Mouse (Mus musculus) lung, postnatal 36 days (tissue): ENCODE data around the gene Ogg1.

Experiments
- DNase-seq: peaks from one replicate; pipeline ENCODE4 v3.0.0; 2022; ENCODE audit warnings: mixed read lengths

The Ogg1 gene

DNA sequence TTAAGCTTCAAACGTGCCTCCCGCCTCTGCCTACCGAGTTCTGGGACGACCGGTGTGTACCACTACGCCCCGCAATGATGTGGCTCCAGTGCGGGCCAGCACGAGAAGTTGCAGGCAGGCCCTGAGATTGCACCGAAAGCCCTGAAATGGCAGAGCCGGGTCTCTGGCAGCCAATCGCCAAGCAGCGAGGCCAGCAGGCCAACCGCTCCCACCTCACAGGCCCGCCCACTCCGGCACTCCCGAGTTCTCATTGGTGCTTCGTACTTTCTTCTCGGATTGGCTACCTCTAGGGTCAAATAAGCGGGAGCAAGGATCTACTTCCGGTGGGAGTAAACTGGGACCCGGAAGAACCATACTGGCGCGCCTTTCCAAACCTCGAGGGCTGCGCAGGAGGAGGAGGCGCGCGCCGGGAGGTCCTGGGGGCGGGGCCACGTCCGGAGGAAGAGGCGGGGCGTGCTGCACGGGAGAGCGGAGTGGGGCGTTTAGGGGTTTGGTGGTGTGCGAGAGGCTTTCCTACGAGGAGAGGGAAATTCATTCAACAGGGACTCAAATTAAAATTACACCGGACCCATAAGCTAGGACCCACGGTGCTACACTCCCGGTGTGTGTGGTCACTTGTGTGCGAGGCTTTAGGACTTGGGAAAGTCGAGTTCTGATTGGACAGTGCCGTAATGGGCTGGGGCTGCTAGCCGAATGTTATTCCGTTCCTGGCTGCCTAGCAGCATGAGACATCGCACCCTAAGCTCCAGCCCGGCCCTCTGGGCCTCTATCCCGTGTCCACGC, at the start of gene Ogg1:
Gene Ogg1, plus strand, starts transcription at position 440 of the 783 bp plus-strand sequence.
- DNase-seq = peak; percentile 99

GRCm38 (mm10) chr6:113281676-113282075, 45.1 kb upstream of the Ogg1 start:
- no peak for DNase-seq

GRCm38 (mm10) chr6:113282101-113282802, 44.5 kb upstream of the Ogg1 start, which contains the start of gene Cpne9:
TSS of gene Cpne9 (plus strand) at chr6:113282307.
- peak; percentile 17 for DNase-seq

DNA sequence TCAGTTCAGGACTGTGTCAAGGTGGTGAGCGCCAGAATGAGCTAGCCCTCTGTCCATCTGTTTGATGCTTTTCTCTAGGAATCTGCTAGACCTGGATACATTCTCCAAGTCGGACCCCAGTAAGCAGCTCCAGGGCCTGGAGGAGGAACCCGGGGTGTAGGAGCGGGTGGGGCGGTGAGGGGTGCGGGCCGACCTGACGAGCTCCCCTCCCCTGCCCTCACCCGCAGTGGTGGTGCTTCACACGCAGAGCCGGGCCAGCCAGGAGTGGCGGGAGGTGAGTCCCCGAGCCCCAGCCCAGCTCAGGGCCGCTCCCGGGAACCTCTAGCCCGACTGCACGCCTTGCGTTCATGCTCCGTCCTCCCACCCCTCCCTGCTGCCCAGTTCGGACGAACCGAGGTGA, 43.8 kb upstream of the Ogg1 start:
- DNase-seq = no peak

GRCm38 (mm10) chr6:113283500-113283899, 43.3 kb upstream of the Ogg1 start:
- DNase-seq = peak; percentile 30

GRCm38 (mm10) chr6:113284931-113285330, 41.8 kb upstream of the Ogg1 start:
- DNase-seq = peak; percentile 39

GRCm38 (mm10) chr6:113286316-113286715, 40.5 kb upstream of the Ogg1 start:
- no peak for DNase-seq

GRCm38 (mm10) chr6:113287236-113287635, 39.5 kb upstream of the Ogg1 start:
- DNase-seq = no peak

DNA sequence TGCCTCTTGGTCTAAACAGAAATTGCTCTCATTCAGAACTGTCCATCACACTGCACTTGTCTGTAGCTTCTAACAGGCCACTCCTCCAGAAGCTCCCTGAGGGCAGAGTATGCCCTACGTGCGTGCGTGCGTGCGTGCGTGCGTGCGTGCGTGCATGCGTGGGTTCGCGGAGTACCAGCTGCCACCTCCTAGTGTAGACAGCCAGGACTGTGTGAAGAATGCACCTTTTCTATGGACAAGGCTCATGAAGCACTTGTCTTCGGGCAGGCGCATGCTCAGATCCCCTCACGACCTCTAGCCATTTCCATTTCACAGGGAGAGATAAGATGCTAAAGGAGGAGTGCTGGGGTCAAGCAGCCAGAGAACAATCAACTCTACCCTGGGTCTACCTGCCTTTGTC, 37.4 kb upstream of the Ogg1 start:
- no peak for DNase-seq

DNA sequence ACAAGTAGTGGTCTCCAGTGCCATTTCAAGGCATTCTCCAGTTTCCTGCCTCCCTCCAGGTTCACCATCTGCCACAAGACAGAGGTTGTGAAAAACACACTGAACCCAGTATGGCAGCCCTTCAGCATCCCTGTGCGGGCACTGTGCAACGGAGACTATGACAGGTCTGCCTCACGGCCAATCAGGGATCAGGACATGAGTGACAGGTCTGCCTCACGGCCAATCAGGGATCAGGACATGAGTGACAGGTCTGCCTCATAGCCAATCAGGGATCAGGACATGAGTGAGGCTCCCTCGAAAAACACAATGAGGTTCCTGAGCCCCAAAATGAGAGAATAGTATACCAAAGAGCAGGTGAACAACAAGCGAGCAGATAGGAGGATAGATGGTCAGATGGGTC, 36.4 kb upstream of the Ogg1 start:
- no peak for DNase-seq

GRCm38 (mm10) chr6:113292938-113293337, 33.8 kb upstream of the Ogg1 start:
- no peak for DNase-seq

DNA sequence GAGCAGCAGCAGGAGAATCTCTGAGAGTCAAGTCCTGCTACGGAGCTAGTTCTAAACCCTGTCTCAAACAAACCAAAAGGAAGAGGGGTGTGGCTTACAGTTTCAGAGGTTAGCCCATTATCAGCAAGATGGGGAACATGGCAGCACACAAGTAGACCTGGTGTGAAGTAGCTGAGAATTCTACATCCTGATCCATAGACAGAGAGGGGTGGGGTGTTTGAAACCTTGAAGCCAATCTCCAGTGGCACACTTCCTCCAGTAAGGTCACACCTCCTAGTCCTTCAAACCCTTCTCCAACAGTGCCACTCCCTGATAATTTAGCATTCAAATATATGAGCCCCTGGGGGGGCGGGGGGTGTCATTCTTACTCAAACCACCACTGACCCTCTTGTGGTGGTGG, 30.7 kb upstream of the Ogg1 start:
- DNase-seq = no peak

DNA sequence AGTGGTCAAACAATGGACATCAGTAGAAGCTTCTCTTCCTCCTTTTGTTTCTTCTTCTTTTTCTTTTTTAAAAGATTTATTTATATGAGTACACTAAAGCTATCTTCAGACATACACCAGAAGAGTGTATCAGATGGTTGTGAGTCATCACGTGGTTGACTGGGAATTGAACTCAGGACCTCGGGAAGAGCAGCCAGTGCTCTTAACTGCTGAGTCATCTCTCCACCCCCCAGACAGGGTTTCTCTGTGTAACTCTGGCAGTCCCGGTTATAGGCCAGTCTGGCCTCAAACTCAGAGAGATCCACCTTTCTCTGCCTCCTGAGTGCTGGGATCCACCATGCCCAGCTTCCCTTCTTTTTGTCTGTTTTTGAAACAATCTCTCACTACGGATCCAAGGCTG, 30.1 kb upstream of the Ogg1 start:
- no peak for DNase-seq

DNA sequence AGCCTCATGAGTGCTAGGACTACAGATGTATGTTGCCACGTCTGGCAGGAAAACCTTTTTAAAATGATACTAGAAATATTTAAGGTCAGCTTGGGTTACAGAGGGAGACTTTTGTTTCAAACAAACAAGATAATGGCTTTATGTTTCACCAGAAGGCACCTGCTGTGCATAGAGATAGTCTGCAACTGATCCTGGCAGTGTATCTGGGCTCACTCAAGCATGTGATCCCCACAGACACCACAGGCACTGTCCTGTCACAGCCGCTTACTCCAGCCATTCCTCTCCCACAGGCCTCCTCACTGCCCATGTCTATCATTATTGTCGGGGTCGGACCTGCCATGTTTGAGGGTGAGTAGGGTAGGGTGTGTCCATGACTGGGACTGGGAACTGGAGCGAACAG, 25.4 kb upstream of the Ogg1 start:
- DNase-seq = no peak

GRCm38 (mm10) chr6:113302258-113302657, 24.5 kb upstream of the Ogg1 start:
- DNase-seq = peak; percentile 51

- DNase-seq = peak; percentile 100
These were observed 20.3 kb upstream of the Ogg1 start for GRCm38 (mm10) chr6:113306322-113306985.

GRCm38 (mm10) chr6:113306986-113307349, 19.8 kb upstream of the Ogg1 start, which contains the start of gene Brpf1:
TSS of gene Brpf1 (plus strand) at chr6:113307137.
- DNase-seq = no peak

DNA sequence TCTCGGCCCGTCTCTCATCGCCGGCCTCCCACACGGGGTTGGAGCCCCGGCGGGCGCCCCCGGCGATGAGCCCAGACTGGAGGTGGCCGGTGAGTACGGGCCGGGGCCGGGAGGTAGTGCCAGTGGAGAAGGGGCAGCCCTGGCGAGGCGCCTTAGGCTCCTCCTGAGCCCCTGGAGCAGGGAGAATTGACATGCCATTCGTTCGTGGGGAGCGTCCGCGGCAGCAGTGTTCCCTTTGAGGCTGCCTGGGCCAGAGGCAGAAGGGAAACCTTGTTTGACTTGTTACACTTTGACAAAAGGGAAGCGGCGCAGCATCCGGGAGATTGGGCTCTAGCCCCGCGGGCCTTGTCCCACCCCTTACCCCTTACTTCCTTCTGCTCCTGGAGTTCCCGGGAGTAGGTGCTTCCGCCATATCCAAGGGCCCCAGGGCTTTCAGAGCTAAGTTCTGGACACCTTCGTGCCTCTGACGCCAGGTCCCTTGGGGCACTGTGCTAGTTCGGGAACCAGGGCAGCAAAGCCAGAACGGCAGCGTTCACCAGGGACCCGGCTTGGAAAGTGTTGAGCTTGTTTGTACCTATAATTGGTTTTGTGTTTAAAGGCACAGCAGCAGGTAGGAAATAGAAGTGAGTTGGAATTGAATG, 19.2 kb upstream of the Ogg1 start:
- DNase-seq = peak; percentile 56

GRCm38 (mm10) chr6:113308141-113308540, 18.6 kb upstream of the Ogg1 start:
- DNase-seq = peak; percentile 18

- no peak for DNase-seq
These were observed 10.8 kb upstream of the Ogg1 start for GRCm38 (mm10) chr6:113315972-113316371.

- no peak for DNase-seq
These were observed 2.6 kb downstream of the Ogg1 start for GRCm38 (mm10) chr6:113329396-113329795.

DNA sequence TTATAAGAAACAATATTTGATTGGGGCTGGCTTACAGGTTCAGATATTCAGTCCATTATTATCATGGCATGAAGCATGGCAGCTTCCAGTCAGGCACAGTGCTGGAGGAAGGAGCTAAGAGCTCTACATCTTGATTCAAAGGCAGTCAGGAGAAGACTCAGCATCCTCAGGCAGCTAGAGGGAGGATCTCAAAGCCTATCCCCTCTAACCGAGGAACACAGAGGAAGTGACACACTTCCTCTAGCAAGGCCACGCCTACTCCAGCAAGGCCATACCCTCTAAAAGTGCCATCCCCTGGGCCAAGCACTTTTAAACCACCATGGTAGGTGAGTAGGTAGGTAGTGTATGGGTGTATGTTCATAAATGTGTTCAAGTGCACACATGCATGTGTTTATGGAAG, 3.8 kb downstream of the Ogg1 start:
- DNase-seq = peak; percentile 50

DNA sequence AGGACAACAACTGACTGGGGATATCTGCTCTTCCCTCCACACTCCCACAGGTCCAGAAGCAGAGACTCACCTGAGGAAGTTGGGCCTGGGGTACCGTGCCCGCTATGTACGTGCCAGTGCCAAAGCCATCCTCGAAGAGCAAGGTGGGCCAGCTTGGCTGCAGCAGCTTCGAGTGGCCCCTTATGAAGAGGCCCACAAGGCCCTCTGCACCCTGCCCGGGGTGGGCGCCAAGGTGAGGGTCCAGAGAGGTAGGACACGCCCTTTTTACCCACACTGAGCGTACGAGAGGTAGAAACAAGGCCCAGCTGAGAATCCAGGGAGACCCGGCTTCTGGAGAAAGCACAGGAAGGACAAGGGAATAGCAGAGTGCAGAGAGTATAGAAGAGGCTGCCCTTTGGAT, 4.9 kb downstream of the Ogg1 start:
- no peak for DNase-seq
